In the genomic region with DNA sequence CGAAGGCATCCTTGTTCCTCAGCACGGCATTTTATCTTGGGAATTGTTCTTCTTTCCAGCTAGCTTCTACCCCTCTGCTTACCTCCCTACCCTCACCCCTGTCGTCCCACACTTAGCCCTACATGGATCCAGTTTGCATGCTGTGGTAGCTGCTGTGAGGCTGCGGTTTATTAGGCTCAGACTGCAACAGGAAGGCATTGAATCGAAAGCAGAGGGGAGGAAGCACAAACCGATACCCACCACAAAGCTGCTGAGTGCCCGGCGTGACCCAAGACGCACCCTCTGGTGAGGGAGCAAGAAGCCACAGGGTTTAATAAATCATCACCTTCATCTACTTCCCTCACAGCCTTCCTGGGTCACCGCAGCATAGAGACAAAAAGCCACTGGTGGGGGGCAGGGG, we compare ENCODE assay signal across 8 mouse cellular contexts. TPM values are rescaled to one million over a fixed set of nuclear protein-coding genes. Genes with fewer than 3 reads are reported as not detected.
A peak's percentile ranks its signal among the peaks of the same experiment; 100 is the strongest.
DNase-seq lines count a peak whose midpoint lies in the region; ATAC-seq lines count a peak whose summit lies in the region.

No protein-coding gene starts in this region.

- DNase-seq in T-cell, adult 2 months (ENCODE audit: low spot score), result peak; percentile 51
- peak; percentile 59 to 65 for DNase-seq in lung, postnatal 4 days
- peak; percentile 52 to 76 for DNase-seq in spleen, postnatal 4 days (ENCODE audit: low spot score in 2 of 2)
- no peak for DNase-seq in right cerebral cortex, postnatal 10 days (ENCODE audit: low spot score in 2 of 2)
- DNase-seq in layer of hippocampus, adult 9-10 months (ENCODE audit: low spot score), result no peak

- peak overlapping the region; percentile 10 for H3K4me2 ChIP-seq in hindbrain, embryonic 16.5 days (ENCODE audit: low read length)

- no peaks in the 10 kb centered on the region for H3K9me3 ChIP-seq in erythroblast, embryonic 14.5 days (ENCODE audit: control insufficient read depth, low read length)
- no peaks in the 10 kb centered on the region for H3K9me3 ChIP-seq in hindbrain, embryonic 16.5 days (ENCODE audit: control insufficient read depth, low read length)

- 20% methylated on average over 10 of the region's 10 CpGs for WGBS in hindbrain, embryonic 16.5 days

- peaks cover 7% of the 10 kb centered on the region for H3K27me3 ChIP-seq in erythroblast, embryonic 14.5 days (ENCODE audit: control insufficient read depth)
- H3K27me3 ChIP-seq in hindbrain, embryonic 16.5 days (replicated peaks; ENCODE audit: control insufficient read depth, insufficient read depth, low read length), result no peaks in the 10 kb centered on the region

- ATAC-seq in erythroblast, adult 5-6 weeks (replicated peaks; ENCODE audit: low FRiP score, poor library complexity, severe bottlenecking), result no peak
- ATAC-seq in hindbrain, embryonic 16.5 days, result no peak

- no peak overlapping the region for H3K9ac ChIP-seq in hindbrain, embryonic 16.5 days (ENCODE audit: low read depth, low read length)

- H3K27ac ChIP-seq in hindbrain, embryonic 16.5 days (ENCODE audit: low read depth, low read length), result no peak overlapping the region

- no peaks in the 10 kb centered on the region for H3K36me3 ChIP-seq in erythroblast, embryonic 14.5 days (ENCODE audit: control insufficient read depth)
- H3K36me3 ChIP-seq in hindbrain, embryonic 16.5 days (ENCODE audit: control insufficient read depth, insufficient read depth, low read length), result no peaks in the 10 kb centered on the region

- H3K4me1 ChIP-seq in erythroblast, embryonic 14.5 days (ENCODE audit: control insufficient read depth), result peaks cover 39% of the 10 kb centered on the region
- H3K4me1 ChIP-seq in hindbrain, embryonic 16.5 days (ENCODE audit: control insufficient read depth, insufficient read depth, low read depth, low read length), result peaks cover 4% of the 10 kb centered on the region

- H3K4me3 ChIP-seq in erythroblast, embryonic 14.5 days (replicated peaks), result peak overlapping the region; percentile 45
- H3K4me3 ChIP-seq in hindbrain, embryonic 16.5 days (ENCODE audit: low read length), result no peak overlapping the region

RNA-seq across cellular contexts. Expression of a gene that starts 31.1 kb away (rescaled TPM):
- polyA plus RNA-seq in erythroblast, embryonic 14.5 days (2012), result 2.4 and 4.3 TPM in 2 replicates
- total RNA-seq in erythroblast, adult 5-6 weeks (2015; ENCODE audit: low replicate concordance), result 25.1 and 26.5 TPM in 2 replicates
- 13.8 and 15.6 TPM in 2 replicates for total RNA-seq in erythroblast, adult 5-6 weeks (2017; ENCODE audit: low replicate concordance)
- 97.5 and 102 TPM in 2 replicates for polyA plus RNA-seq in hindbrain, embryonic 16.5 days (2015; fragmentation: Nextera tagmentation; extraction: Ambion mirVana)

RNA-seq across cellular contexts. Expression of a gene that starts 43.6 kb away (rescaled TPM):
- 0.01 TPM in 1 of 2 replicates, not detected in the other for polyA plus RNA-seq in erythroblast, embryonic 14.5 days (2012)
- 1.0 and 2.9 TPM in 2 replicates for total RNA-seq in erythroblast, adult 5-6 weeks (2015; ENCODE audit: low replicate concordance)
- 1.4 and 4.6 TPM in 2 replicates for total RNA-seq in erythroblast, adult 5-6 weeks (2017; ENCODE audit: low replicate concordance)
- 60.3 and 69.9 TPM in 2 replicates for polyA plus RNA-seq in hindbrain, embryonic 16.5 days (2015; fragmentation: Nextera tagmentation; extraction: Ambion mirVana)

Comparison
In these comparisons a context has a peak if more than half of its experiments do, and no peak if none do; other contexts are left out.
1. DNase-seq: peak in T-cell, adult 2 months (single experiment), lung, postnatal 4 days (2 of 2) and spleen, postnatal 4 days (2 of 2); none in right cerebral cortex, postnatal 10 days (0 of 2) and layer of hippocampus, adult 9-10 months (single experiment).
2. RNA of a gene that starts 31.1 kb away (polyA plus RNA-seq): 97.5 to 102 TPM in hindbrain, embryonic 16.5 days; 2.4 to 4.3 TPM in erythroblast, embryonic 14.5 days; every median in the first group is over 10 times any median in the second.
3. RNA of a gene that starts 43.6 kb away (polyA plus RNA-seq): 60.3 to 69.9 TPM in hindbrain, embryonic 16.5 days; 0.01 TPM in erythroblast, embryonic 14.5 days; every median in the first group is over 10 times any median in the second.